Mouse (Mus musculus): ENCODE measurements around the gene Grin2b.

Gene Grin2b

DNA sequence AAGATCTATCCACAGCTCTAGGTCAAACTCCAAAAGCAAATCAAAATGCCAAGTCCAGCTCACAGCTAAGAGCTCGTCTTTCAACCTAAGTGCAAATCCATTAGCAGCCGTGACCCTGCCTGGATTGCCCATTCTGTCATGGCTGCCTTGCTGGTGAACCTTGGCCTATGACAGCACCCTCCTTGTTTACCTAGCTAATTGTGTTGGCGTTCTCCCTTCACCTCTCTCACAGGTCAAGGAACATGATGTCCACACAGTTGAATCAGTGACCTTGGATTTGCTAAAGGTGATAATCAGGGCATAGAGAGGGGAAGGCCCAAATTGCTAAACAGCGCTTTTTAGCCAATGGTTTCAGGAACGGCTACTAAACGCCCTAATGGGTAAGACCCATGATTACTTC, 165.2 kb downstream of the Grin2b start:
- DNase-seq (ENCODE audit: low spot score in 2 of 2): no peak

DNA sequence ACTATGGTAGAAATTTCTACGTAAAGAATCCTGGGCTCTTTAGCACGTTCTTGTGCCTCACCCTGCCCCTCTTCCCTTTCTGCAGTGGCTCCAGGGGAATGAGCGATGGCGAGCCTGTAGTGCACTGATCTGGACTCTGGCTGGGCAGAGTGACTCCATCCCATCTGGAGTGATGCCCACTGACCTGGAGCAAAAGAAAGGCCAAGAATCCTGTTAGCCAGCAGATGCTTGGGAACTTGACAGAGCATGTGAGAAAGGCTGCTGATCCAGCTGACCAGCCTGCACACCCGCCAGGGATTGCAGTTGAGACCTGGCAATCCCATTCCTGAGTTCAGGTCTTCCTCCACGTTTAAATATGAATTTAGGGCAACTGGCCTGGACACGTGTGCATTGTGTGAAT, 178.6 kb downstream of the Grin2b start:
- DNase-seq (ENCODE audit: low spot score in 2 of 2): no peak

DNA sequence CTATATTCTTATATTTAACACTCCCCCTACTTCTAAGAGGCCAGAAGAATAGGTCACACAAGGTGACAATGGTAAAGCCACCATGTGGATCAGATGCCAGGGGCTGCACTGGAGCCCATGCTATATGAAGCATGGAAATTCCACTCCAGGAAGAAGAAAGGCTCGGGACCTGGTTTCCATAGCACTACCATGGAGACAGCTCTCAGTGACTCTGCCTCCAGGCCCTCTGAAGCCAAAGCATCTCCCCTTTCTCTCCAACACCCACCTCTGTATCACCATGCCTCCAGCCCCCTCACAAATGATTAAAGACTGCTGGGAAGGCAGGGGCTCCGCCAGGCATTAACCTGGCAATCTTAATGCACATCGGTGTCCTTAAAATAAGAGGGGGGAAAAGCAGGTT, 179.4 kb downstream of the Grin2b start:
- DNase-seq (ENCODE audit: low spot score in 2 of 2): no peak

DNA sequence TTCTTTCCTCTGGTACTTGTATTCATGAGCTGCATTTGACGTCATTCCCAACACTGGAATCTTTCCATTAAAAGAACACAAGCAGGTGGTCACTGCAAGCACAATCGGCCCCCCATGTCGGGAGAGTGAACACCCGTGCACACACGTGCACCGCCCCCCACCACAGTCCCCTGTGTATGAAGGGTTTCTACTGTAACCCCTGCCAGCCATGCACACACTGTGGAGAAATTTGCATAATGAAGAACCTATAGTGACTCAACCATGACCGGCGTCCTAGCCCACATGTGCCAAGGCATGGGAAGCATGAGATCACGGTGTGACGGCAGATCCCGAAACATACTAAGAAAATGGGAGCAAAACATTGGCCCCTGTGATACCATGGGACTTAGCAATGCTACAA, 179.9 kb downstream of the Grin2b start:
- no peak for DNase-seq (ENCODE audit: low spot score in 2 of 2)

DNA sequence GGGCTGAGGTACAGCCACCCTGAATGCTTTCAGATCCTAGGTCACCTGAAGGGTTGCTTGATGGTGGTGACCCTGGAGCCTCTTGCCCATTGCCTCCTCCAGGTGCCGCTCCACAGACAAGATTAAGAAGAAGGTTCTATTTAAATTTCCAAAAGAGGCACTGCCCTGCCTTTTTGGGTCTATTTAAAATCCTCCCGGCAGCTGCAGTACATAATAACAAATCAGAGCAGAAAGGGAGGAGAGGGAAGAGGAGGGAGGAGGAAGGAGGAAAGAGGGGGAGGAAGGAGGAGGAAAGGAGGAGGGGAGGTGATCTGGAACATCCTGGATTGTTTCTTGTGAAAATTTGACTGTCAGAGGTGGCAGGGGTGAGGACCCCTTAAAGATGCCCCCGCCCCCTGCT, 197.2 kb downstream of the Grin2b start:
- no peak for DNase-seq (ENCODE audit: low spot score in 2 of 2)

DNA sequence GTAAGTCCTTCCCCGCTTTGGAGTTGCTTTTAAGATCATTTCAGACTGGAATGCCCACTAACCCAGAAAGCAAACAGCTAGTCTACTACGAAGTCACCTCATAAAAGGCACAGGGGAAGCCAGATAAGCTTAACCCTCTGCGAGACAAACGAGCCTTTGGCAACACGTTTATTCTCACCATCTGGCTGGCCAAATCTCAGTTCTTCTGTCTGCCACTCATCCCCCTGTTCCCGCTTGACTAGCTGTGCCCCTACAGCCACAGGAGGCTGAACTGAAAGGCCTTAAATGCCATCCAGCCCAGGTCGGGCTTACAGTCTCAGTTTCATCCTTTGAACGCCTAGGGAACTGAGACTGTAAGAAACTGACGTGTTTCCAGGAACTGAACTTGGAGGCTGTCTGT, 200.8 kb downstream of the Grin2b start:
- no peak for DNase-seq (ENCODE audit: low spot score in 2 of 2)

DNA sequence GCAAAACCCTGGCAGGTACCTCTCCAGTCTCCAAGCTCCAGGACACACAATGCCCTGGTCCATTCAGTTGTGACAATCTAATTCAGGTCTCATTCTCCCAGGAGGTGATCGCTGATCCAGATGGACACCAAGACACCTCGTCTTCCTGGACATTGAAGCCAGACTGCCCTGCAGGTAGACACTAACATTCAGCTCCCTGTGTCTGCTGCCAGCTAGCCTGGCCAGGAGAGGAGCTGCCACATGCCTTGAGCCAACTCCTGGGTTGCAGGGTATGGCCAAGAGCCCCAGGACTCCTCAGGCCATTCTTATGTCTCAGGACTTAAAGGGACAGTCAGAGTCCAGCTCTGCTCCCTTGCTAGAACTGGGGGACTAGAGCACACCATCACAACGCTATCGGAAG, 201.8 kb downstream of the Grin2b start:
- DNase-seq (ENCODE audit: low spot score in 2 of 2): no peak

DNA sequence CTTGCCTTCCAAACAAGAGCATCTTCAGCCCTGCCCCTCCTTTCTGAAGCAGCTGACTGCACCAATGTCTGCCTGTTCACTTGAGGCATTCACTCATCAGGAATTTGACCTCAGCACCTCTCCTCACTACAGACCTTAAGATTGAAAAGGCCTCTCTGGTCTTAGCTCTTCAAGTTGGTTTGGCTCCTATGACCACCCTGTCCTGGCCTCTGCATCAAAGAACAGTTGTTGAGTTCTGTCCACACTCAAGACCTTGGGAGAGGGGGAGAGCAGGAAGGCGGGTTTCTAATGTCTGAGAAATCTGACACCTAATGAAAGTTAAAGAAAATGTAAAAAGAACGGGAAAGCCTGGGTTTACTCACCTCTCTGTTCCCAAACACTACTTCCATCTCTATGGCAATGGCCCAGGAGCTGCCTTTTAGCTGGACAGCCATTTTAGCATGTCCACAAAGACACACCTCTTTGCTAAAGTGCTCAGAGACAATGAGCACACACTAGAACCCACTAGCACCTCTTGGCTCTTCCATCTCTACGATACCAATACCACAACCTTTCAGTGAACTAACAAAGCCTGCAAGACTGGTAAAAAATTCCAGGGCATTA, 202.5 kb downstream of the Grin2b start:
- no peak for DNase-seq (ENCODE audit: low spot score in 2 of 2)

DNA sequence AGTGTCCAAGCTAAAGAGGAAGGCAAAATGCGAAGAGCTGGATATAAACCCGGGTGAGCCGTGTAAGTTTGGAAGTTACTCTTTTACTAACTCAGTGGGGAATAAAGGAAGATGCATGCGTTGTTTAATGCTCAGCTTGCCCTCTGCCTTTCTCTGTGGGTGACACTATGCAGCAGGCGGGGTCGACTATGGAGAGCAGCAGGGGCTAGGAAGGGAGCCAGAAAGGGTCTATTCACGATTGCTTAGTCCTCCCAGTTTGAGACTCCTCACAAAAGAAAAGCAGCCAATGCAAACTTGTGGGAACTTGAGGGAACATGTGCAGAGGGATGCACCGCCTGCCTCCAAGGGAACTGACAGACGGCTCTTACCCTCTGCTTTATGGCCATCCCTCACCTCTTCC, 211.5 kb downstream of the Grin2b start:
- no peak for DNase-seq (ENCODE audit: low spot score in 2 of 2)

DNA sequence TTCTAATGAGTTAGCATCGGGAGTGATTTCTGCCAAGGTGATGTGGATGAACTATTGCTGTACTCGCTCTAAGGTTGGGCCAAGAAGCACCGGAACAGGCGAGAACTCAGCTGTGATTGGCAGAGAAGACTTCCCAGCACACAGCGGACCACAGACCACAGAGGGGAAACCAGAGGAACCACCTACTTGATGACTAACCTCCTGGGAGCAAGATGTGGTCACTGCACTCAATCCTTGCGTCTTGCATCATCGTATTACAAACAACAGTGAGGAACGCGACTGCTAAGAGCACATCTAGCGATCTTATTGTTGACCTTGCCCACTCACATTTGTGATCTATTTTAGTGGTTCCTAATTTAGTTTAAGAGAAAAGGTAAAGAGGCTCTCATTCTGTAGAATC, 213.7 kb downstream of the Grin2b start:
- no peak for DNase-seq (ENCODE audit: low spot score in 2 of 2)

DNA sequence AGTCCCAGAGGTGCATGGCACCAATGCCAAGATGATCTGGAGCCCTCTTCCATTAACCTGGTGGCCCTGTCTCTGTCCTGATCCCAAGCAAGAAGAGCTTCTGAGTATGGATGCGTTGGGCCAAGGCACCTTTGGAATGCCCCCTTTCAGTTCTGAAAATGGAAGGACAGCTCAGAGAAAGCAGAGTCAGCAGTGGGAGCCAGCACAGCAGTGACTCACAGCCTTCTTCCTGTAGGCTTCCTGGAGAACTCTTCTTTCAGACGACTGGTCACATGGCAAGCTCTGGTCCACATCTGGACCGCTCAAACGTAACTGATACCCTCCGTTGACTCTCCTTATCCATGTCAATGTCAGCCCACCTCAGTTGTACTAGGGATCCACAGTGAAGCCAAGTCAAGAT, 221.6 kb downstream of the Grin2b start:
- DNase-seq (ENCODE audit: low spot score in 2 of 2): no peak

DNA sequence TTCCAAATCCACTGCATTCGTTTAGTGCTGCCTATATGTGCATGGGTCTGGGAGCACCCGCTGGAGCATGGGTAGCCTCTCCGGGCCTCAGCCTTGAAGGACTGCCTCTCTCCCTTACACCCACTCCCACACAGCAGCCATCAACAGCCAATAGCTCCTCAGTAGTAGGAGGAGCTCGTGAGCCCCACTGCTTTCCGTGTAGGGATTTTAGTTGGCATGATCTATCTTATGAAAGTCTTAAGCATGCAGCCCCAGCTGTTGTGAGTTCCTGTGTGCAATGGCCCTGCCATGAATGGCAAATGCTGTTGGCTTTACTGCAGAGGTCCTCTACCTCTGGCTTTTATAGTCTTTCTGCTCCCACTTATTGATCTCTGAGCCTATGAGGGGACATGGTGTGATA, 227.8 kb downstream of the Grin2b start:
- DNase-seq (ENCODE audit: low spot score in 2 of 2): no peak

DNA sequence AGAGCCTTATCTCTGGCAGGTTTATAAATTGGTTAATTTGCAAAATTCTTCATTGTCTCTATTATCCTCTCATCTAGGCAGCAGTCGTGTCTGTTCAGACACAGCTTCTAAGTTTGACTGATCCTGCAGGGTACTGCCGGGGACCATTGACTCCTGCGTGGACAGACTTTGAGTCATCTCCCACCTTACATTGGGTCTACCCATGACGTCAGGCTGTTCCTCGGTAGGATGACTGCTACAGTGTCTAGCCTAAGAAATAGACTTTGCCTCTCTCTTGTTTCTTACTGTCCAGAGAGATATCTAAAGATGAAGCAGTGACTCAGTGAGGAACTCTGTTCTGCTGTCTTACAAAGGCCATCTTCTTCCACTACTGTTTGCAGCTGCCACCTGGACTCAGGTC, 229.0 kb downstream of the Grin2b start:
- DNase-seq (ENCODE audit: low spot score in 2 of 2): no peak

DNA sequence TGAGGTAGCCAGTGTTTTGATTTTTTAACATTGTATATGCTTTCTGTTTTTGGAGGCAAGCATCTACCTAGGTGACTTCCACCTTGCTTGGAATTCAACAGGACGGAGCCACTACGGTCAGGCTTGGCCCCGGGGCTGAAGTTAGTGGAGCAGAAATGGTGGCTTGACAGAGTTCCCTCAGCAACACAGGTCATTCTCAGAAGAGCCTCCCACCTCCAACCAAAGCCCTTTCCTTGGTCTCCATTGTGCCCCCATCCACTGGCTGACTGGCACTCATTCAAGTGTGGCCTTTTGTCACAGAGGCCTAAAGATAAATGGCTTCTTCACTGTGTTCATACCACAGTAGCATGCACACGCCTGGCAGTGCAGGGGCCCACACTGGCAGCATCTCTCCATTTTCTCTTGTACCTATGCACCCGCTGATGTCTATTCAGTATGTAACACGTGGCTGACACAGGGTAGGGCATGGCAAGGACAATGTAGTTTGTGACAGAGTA, 230.1 kb downstream of the Grin2b start:
- DNase-seq (ENCODE audit: low spot score in 2 of 2): no peak

DNA sequence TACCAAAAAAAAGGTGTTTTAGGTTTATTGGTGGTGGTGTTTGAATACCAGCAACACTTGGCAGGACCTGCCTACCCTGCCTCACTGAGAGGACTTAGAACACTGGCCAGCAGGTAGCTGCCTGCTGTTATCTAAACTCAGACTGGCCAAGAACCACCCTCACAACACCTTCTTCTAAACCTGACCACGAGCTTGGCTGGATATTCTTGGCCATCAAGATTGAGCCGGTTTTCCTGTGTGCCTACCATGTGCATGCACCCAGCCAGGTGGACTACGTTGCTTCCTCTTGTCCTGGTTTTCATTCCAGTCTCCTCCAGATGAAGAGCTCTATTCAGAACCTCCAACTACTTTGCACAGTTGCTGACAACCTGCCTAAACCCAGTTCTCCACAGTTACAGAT, 240.4 kb downstream of the Grin2b start:
- no peak for DNase-seq (ENCODE audit: low spot score in 2 of 2)

DNA sequence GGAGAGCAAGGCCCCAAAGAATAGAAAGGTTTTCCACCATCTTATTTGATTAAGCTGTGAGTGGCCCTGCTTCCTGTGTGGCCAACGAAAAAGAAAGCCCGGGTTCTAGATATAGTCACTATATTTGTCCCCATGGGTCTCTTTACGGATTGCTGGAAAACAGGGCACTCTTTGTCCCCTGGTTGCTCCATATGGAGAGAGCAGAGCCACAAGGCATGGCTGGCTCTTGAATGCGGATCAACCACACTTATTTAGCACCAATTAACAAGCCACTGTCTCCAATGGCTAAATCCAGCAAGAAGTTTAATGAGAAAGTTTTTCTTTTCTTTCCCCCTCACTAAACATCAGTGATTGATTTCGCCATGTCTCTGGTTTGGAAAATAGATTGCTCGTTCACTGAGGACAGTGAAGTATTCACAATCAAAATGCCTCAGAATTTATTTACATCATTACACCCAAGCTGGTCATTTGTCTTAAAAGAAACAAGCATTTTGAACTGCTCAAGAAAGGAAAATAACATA, 240.9 kb downstream of the Grin2b start:
- DNase-seq (ENCODE audit: low spot score in 2 of 2): no peak

DNA sequence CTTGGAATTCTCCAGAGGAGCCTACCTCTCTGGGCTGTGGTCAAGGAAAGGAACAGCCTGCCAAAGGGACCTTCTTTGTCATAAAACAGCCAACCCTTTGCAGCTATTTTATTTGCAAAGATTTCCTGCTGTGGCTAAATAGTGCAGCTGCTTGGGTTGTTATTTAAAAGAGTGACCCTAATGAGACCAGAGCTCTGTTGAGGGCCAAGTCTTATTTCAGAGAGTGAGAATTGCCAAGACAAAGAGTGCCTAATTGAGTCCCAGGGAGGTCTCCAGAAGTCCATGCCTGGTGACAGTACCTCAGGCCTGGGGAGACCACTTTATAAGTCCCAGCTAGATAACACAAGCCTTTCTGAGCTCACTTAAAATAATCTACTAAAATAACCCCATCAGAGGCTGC, 255.6 kb downstream of the Grin2b start:
- DNase-seq (ENCODE audit: low spot score in 2 of 2): no peak

DNA sequence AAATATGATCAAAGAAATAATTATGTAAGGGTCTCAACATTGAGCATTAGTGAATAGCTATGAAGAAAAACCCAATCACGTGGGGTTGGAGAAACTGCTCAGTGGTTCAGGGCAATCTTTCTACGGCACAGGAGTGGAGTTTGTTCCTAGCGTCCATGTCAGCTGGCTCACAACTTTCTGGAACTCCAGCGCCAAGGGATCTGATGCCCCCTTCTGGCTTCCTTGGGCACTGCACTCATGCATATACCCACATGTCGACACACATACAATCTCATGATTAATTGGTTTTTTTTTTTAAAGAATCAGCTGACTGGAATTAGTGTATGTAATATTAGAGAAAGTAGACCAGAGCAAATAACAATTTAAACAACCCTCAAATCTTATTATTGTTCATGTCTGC, 258.7 kb downstream of the Grin2b start:
- no peak for DNase-seq (ENCODE audit: low spot score in 2 of 2)

DNA sequence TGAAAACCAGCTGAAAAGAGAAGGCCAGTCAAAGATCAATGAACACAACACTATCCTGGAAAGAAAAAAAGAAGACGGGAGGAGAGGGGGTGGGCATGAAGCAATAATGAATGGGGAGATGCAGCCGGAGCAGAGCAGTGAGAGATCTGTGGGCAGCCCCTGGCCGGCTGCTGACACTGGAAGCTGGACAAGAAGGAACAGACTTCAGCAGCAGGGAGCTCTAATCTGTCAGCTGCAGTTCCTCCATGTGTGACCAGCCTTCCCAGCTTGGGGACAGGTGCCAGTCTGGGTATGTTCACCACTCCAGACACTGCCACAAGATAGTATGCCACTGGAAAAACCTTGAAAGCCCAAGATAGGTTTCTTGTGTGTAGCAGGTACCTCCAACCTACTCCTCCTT, 261.2 kb downstream of the Grin2b start:
- no peak for DNase-seq (ENCODE audit: low spot score in 2 of 2)

DNA sequence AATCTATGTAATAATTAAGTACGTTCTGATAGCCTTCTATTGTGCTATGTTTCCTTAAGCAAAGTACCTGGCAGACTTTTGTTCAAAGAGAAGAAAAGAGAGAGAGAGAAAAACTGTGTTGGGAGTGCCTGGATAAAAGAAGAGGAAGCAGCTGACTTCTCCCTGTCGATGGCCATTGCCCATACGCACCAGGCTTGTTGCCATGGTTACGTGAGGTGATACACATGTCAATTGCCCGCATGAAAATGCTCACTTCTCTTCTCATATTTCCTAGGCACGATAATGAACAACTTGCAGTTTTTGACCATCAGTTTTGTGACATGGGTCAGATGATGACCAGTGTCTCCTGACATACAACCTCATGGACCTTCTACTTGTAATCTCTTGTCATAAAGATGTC, 262.2 kb downstream of the Grin2b start:
- DNase-seq (ENCODE audit: low spot score in 2 of 2): no peak

DNA sequence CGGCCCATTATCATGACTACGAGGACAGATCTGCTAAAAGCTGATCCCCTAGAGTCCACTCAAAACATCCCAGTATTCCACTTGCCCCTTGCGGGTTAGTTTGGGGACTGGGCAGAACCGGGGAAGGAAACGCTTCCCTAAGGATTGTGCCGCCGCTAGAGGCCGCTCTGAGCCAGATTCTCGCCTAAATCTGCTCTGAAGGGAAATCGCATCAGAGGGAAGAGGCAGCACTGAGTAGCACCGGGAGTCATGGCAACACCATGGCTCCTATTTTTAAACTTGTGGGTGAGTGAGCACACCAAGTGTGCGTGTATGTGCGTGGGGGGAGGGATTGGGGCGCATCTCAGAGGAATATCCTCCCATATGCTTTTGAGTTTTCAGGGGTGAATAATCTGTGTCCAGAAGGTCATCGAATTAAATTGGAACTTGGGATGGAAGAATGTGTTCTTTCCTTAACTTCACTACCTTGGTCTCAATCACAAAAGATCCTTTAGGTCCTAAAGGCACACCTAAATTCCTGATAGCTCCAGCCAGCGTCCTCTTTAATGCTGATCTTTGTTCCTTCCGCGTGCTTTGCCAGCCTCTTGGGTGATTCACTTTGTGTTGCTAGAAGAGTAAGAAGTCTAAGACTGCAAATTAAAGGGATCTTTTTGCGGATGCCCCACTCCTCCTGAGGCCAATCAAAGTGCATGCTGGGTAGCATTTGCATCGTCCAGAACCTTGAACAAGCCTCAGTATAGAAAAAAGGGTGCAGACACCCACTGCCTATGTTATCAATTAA, 265.6 kb downstream of the Grin2b start:
- DNase-seq (ENCODE audit: low spot score in 2 of 2): peak; percentile 60 to 67

DNA sequence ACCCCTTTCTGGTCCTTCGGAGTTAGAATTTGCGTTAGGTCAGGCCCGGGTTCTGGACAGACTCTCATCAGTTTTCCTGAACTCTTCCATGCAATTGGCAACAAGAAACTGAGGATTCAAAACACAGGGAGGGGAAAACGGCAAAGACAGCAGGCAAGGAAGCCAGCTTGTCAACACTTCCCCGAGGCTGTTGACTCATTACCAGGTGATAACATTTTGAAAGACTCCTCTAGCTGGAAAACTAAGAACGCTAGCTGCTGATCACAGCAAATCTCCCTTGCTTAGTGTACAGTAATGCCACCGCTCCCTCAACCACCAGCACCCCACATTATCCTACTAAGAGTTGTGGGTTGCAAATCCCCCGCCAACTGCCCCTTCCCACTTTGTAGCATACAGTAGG, 266.2 kb downstream of the Grin2b start:
- DNase-seq (ENCODE audit: low spot score in 2 of 2): no peak

DNA sequence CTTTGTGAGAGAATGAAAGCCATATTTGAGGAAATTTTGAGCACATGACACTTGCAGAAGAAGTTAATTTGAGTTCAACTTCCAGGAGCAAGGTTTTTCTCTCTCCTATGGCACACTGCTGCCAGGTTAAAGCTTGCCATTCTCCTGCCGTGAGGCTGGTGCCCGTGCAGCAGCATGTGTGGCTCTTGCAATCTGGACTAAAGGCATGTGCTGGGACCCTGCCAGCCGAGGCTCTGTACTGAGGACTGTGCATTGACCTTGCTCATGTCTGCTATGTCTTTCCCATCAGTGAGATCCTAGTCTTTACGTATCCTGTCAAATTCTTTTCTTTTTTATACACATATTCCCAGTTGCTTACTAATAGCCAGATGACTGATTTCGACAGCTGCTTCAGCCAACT, 268.9 kb downstream of the Grin2b start:
- no peak for DNase-seq (ENCODE audit: low spot score in 2 of 2)

All from urinary bladder, postnatal 36 days (tissue).